Mouse (Mus musculus) cortical plate, adult 2 months (tissue): ENCODE results near the gene Usp46. TPM values are rescaled to one million over a fixed set of nuclear protein-coding genes. Genes with fewer than 3 reads are reported as not detected.

Source experiments
- H3K27ac ChIP-seq: fragments of 200-500 bp; 2 replicates; pipeline ENCODE4 v1.5.1; 2012; ENCODE audit warnings: low read length, control low read depth, inconsistent platforms; ENCODE audit not compliant: insufficient read depth
- H3K4me1 ChIP-seq: fragments of 200-500 bp; 2 replicates; pipeline ENCODE4 v1.6.1; 2011; ENCODE audit warnings: low read length; ENCODE audit not compliant: control insufficient read depth, insufficient read depth
- H3K4me3 ChIP-seq: fragments of 200-500 bp; 2 replicates; pipeline ENCODE4 v1.5.1; 2011; ENCODE audit warnings: mild to moderate bottlenecking, low read length, control low read depth; ENCODE audit not compliant: insufficient read depth
- CTCF ChIP-seq: fragments of 200-500 bp; IDR thresholded peaks from 2 replicates; pipeline ENCODE4 v1.5.1; 2011; ENCODE audit warnings: mild to moderate bottlenecking, control low read depth, low read length; ENCODE audit not compliant: insufficient read depth; ENCODE audit errors: extremely low read depth
- POLR2A ChIP-seq: fragments of 200-500 bp; IDR thresholded peaks from 2 replicates; pipeline ENCODE4 v1.6.1; 2011; ENCODE audit warnings: mild to moderate bottlenecking, low read length, control low read depth; ENCODE audit not compliant: insufficient read depth; ENCODE audit errors: extremely low read depth
- polyA plus RNA-seq: library from polyadenylated mRNA; depleted of rRNA; stranded (reverse); fragments of >200 nt; gene quantifications from 2 replicates; pipeline ENCODE4 v1.2.3, GENCODE M21; 2012

The Usp46 gene
- polyA plus RNA-seq, 1 experiment = 49.3 TPM

- TF ChIP-seq POLR2A = no peak
- no peak for TF ChIP-seq CTCF
- Histone ChIP-seq H3K27ac (no peak overlapping the region), H3K4me3 (no peak overlapping the region), H3K4me1 (no peaks in the 10 kb centered on the region)
Measured at GRCm38 (mm10) chr5:74001743-74002142, 66.5 kb downstream of the Usp46 start.

- TF ChIP-seq POLR2A (no peak), CTCF (no peak)
- Histone ChIP-seq H3K4me3 (no peak overlapping the region), H3K4me1 (no peaks in the 10 kb centered on the region), H3K27ac (no peak overlapping the region)
Measured at GRCm38 (mm10) chr5:73998966-73999365, 69.3 kb downstream of the Usp46 start.

- no peak overlapping the region for H3K27ac ChIP-seq
- TF ChIP-seq POLR2A = no peak
- no peak for TF ChIP-seq CTCF
- H3K4me1 ChIP-seq = no peaks in the 10 kb centered on the region
- H3K4me3 ChIP-seq = no peak overlapping the region
Measured at GRCm38 (mm10) chr5:73994850-73995249, 73.4 kb downstream of the Usp46 start.

- TF ChIP-seq POLR2A = no peak
- TF ChIP-seq CTCF = peak; percentile 47; the same call in 1 of the 2 replicates
- H3K4me1 ChIP-seq = no peaks in the 10 kb centered on the region
- no peak overlapping the region for H3K4me3 ChIP-seq
- H3K27ac ChIP-seq = no peak overlapping the region
Measured at GRCm38 (mm10) chr5:73993538-73993937, 74.7 kb downstream of the Usp46 start.

- TF ChIP-seq CTCF (no peak), POLR2A (no peak)
- no peak overlapping the region for H3K27ac ChIP-seq
- H3K4me3 ChIP-seq = no peak overlapping the region
- H3K4me1 ChIP-seq = no peaks in the 10 kb centered on the region
Measured at GRCm38 (mm10) chr5:73992321-73992720, 75.9 kb downstream of the Usp46 start.

- no peak for TF ChIP-seq CTCF
- TF ChIP-seq POLR2A = no peak
- no peaks in the 10 kb centered on the region for H3K4me1 ChIP-seq
- no peak overlapping the region for H3K27ac ChIP-seq
- no peak overlapping the region for H3K4me3 ChIP-seq
Measured at GRCm38 (mm10) chr5:73989532-73989931, 78.7 kb downstream of the Usp46 start.

GRCm38 (mm10) chr5:73987777-73988560, 80.3 kb downstream of the Usp46 start:
- TF ChIP-seq CTCF = no peak
- no peak for TF ChIP-seq POLR2A
- no peaks in the 10 kb centered on the region for H3K4me1 ChIP-seq
- H3K27ac ChIP-seq = no peak overlapping the region
- H3K4me3 ChIP-seq = no peak overlapping the region

GRCm38 (mm10) chr5:73977426-73977825, 90.8 kb downstream of the Usp46 start:
- Histone ChIP-seq H3K27ac (no peak overlapping the region), H3K4me3 (no peak overlapping the region), H3K4me1 (peaks cover 1% of the 10 kb centered on the region; the same call in 1 of the 2 replicates)
- no peak for TF ChIP-seq POLR2A
- no peak for TF ChIP-seq CTCF

- TF ChIP-seq POLR2A (no peak), CTCF (no peak)
- Histone ChIP-seq H3K27ac (no peak overlapping the region), H3K4me1 (peaks cover 1% of the 10 kb centered on the region; the same call in 1 of the 2 replicates), H3K4me3 (no peak overlapping the region)
Measured at GRCm38 (mm10) chr5:73971701-73972100, 96.5 kb downstream of the Usp46 start.

- TF ChIP-seq CTCF = no peak
- TF ChIP-seq POLR2A = no peak
- no peak overlapping the region for H3K4me3 ChIP-seq
- peaks cover 1% of the 10 kb centered on the region; the same call in 1 of the 2 replicates for H3K4me1 ChIP-seq
- no peak overlapping the region for H3K27ac ChIP-seq
Measured at GRCm38 (mm10) chr5:73970024-73970628, 98.1 kb downstream of the Usp46 start.
